Comparison of ENCODE assay signal across 9 mouse cellular contexts in the genomic region with DNA sequence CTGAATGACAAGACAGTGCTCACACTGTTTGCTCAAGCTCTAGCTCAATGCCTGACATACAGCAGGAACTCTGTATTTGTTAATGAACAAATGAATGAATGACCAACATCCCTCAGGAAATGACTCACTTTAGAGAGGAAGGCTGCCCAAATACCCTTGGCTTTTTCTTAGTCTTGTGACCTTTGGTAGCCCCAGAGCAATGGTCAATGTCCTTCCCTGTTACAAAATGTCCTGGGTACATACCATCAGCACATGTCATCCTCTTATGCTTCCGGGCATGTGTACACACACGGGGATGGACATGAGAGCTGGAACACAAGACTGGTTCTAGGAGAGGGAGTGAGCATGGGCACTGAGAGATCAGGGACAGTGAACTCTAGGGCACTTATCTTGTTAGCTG. TPM values are rescaled to one million over a fixed set of nuclear protein-coding genes. Genes with fewer than 3 reads are reported as not detected.
DNase-seq lines count a peak whose midpoint lies in the region; ATAC-seq and TF ChIP-seq lines count a peak whose summit lies in the region.
"Had no signal": no experiment of that assay in that cellular context is flagged by ENCODE, and none has a peak within 500 bp of the region (broad histone marks: within the 10 kb centered on the region; RNA-seq: fewer than 3 reads in every experiment).

No protein-coding gene starts in this region.

- peak overlapping the region; percentile 97 for H3K27ac ChIP-seq in small intestine, adult 2 months (ENCODE audit: insufficient read depth, low read depth, low read length)
- H3K27ac ChIP-seq in forebrain, embryonic 13.5 days: no peak overlapping the region

- no peak for TF ChIP-seq CTCF in lung, adult 2 months (IDR thresholded peaks at IDR 0.05; ENCODE audit: insufficient read depth, low read length)
- TF ChIP-seq CTCF in small intestine, adult 2 months (IDR thresholded peaks at IDR 0.05; ENCODE audit: extremely low read depth, insufficient read length, insufficient replicate concordance, low read depth, low read length): no peak

- no peak overlapping the region for H3K4me2 ChIP-seq in forebrain, embryonic 13.5 days
- H3K4me2 ChIP-seq: limb, embryonic 15.5 days had no signal

- WGBS in lung, adult 2 months: 11% methylated on average over 2 of the region's 2 CpGs
- WGBS in small intestine, adult 2 months: 38% methylated on average over 2 of the region's 2 CpGs
- 88% methylated on average over 2 of the region's 2 CpGs for WGBS in forebrain, embryonic 13.5 days

- H3K4me1 ChIP-seq in lung, adult 2 months (ENCODE audit: control insufficient read depth, insufficient read depth, low read length): peaks cover 47% of the 10 kb centered on the region
- H3K4me1 ChIP-seq in small intestine, adult 2 months (ENCODE audit: control insufficient read depth, insufficient read depth, insufficient read length, low read length): peaks cover 37% of the 10 kb centered on the region
- peaks cover 25% of the 10 kb centered on the region for H3K4me1 ChIP-seq in forebrain, embryonic 13.5 days

- no peak overlapping the region for H3K4me3 ChIP-seq in lung, adult 2 months (replicated peaks; ENCODE audit: extremely low read depth, low read depth, low read length)
- no peak overlapping the region for H3K4me3 ChIP-seq in small intestine, adult 2 months (ENCODE audit: low read depth, low read length)
- no peak overlapping the region for H3K4me3 ChIP-seq in forebrain, embryonic 13.5 days
- H3K4me3 ChIP-seq: limb, embryonic 15.5 days had no signal

- no peak for ATAC-seq in forebrain, embryonic 13.5 days

- no peak overlapping the region for H3K9ac ChIP-seq in forebrain, embryonic 13.5 days
- H3K9ac ChIP-seq: limb, embryonic 15.5 days had no signal

- H3K9me3 ChIP-seq in forebrain, embryonic 13.5 days (replicated peaks): no peaks in the 10 kb centered on the region
- H3K9me3 ChIP-seq: limb, embryonic 15.5 days had no signal

- no peak for TF ChIP-seq POLR2A in lung, adult 2 months (IDR thresholded peaks at IDR 0.05; ENCODE audit: borderline replicate concordance, extremely low read depth, low read depth, low read length)
- no peak for TF ChIP-seq POLR2A in small intestine, adult 2 months (IDR thresholded peaks at IDR 0.05; ENCODE audit: low read depth, low read length)

- no peaks in the 10 kb centered on the region for H3K36me3 ChIP-seq in small intestine, adult 2 months (ENCODE audit: control insufficient read depth, insufficient read depth, low read length)
- H3K36me3 ChIP-seq in forebrain, embryonic 13.5 days (ENCODE audit: poor library complexity, severe bottlenecking): peaks cover 8% of the 10 kb centered on the region; the same call in 1 of the 2 replicates
- H3K36me3 ChIP-seq: limb, embryonic 15.5 days had no signal

- peak; percentile 81 to 89 for DNase-seq in adrenal gland, adult (ENCODE audit: inconsistent age in 2 of 2, low spot score in 1 of 2)
- no peak for DNase-seq in adrenal gland, postnatal 4 days (ENCODE audit: low spot score in 2 of 2)
- peak; percentile 36 for DNase-seq in lung, adult 2 months
- DNase-seq in lung, postnatal 10 days: no peak
- DNase-seq in kidney, adult 8-10 months: peak; percentile 77 to 81
- DNase-seq in layer of hippocampus, postnatal 36 days: no peak

- H3K27me3 ChIP-seq in small intestine, adult 2 months (ENCODE audit: control insufficient read depth, insufficient read depth, low read length): no peaks in the 10 kb centered on the region
- H3K27me3 ChIP-seq in forebrain, embryonic 13.5 days: no peaks in the 10 kb centered on the region
- H3K27me3 ChIP-seq: limb, embryonic 15.5 days had no signal

RNA-seq across cellular contexts. Expression of a gene that starts 25.5 kb away (rescaled TPM):
- 10 to 100 TPM; 63.5 to 64.6 TPM for total RNA-seq in adrenal gland, postnatal 4 days (2021)
- 113 and 118 TPM in 2 replicates for polyA plus RNA-seq in lung, adult 2 months (2012; rRNA removed)
- polyA plus RNA-seq in small intestine, adult 2 months (2012; rRNA removed): 20.7 and 53.8 TPM in 2 replicates
- 100 to 1,000 TPM; 116 to 141 TPM for total RNA-seq in layer of hippocampus, postnatal 36 days (2021)
- polyA plus RNA-seq in forebrain, embryonic 13.5 days (2015; fragmentation: Nextera tagmentation; extraction: Ambion mirVana): 155 and 164 TPM in 2 replicates

RNA-seq across cellular contexts. Expression of a gene that starts 41.7 kb away (rescaled TPM):
- total RNA-seq in adrenal gland, postnatal 4 days (2021): 10 to 100 TPM; 31.7 to 39.7 TPM
- polyA plus RNA-seq in lung, adult 2 months (2012; rRNA removed): 0.63 and 0.77 TPM in 2 replicates
- 0.52 and 1.3 TPM in 2 replicates for polyA plus RNA-seq in small intestine, adult 2 months (2012; rRNA removed)
- 1 to 10 TPM; 2.0 to 3.1 TPM for total RNA-seq in layer of hippocampus, postnatal 36 days (2021)
- polyA plus RNA-seq in forebrain, embryonic 13.5 days (2015; fragmentation: Nextera tagmentation; extraction: Ambion mirVana): 102 and 103 TPM in 2 replicates

RNA-seq across cellular contexts. Expression of a gene that starts 52.1 kb away (rescaled TPM):
- 1 to 10 TPM; 4.2 to 4.9 TPM for total RNA-seq in adrenal gland, postnatal 4 days (2021)
- 84.7 and 90.1 TPM in 2 replicates for polyA plus RNA-seq in lung, adult 2 months (2012; rRNA removed)
- polyA plus RNA-seq in small intestine, adult 2 months (2012; rRNA removed): 0.50 and 1.7 TPM in 2 replicates
- total RNA-seq in layer of hippocampus, postnatal 36 days (2021): 1 to 10 TPM; 1.7 to 2.7 TPM
- 4.4 and 4.8 TPM in 2 replicates for polyA plus RNA-seq in forebrain, embryonic 13.5 days (2015; fragmentation: Nextera tagmentation; extraction: Ambion mirVana)

Comparison
In these comparisons a context has a peak if more than half of its experiments do, and no peak if none do; other contexts are left out.
1. DNase-seq: peak in adrenal gland, adult (2 of 2), lung, adult 2 months (single experiment) and kidney, adult 8-10 months (2 of 2); none in adrenal gland, postnatal 4 days (0 of 2), lung, postnatal 10 days (single experiment) and layer of hippocampus, postnatal 36 days (0 of 2).
2. RNA of a gene that starts 41.7 kb away (polyA plus RNA-seq): 102 to 103 TPM in forebrain, embryonic 13.5 days; 0.52 to 1.3 TPM in small intestine, adult 2 months and 0.63 to 0.77 TPM in lung, adult 2 months; every median in the first group is over 10 times any median in the second.
3. RNA of a gene that starts 52.1 kb away (polyA plus RNA-seq): 84.7 to 90.1 TPM in lung, adult 2 months; 4.4 to 4.8 TPM in forebrain, embryonic 13.5 days and 0.50 to 1.7 TPM in small intestine, adult 2 months; every median in the first group is over 10 times any median in the second.